Mouse (Mus musculus) layer of hippocampus, adult 9-11 months (tissue): ENCODE data around the gene Nell2.
A peak's percentile ranks its signal among the peaks of the same experiment; 100 is the strongest.
"Not testable (repeated sequence)": the region's sequence is repeated elsewhere in the genome, so short reads cannot be mapped to it uniquely, and the experiment has no call there.

ENCODE experiments used
- DNase-seq: peaks from one replicate; pipeline ENCODE4 v3.0.0; 2022

Nell2 gene

DNA sequence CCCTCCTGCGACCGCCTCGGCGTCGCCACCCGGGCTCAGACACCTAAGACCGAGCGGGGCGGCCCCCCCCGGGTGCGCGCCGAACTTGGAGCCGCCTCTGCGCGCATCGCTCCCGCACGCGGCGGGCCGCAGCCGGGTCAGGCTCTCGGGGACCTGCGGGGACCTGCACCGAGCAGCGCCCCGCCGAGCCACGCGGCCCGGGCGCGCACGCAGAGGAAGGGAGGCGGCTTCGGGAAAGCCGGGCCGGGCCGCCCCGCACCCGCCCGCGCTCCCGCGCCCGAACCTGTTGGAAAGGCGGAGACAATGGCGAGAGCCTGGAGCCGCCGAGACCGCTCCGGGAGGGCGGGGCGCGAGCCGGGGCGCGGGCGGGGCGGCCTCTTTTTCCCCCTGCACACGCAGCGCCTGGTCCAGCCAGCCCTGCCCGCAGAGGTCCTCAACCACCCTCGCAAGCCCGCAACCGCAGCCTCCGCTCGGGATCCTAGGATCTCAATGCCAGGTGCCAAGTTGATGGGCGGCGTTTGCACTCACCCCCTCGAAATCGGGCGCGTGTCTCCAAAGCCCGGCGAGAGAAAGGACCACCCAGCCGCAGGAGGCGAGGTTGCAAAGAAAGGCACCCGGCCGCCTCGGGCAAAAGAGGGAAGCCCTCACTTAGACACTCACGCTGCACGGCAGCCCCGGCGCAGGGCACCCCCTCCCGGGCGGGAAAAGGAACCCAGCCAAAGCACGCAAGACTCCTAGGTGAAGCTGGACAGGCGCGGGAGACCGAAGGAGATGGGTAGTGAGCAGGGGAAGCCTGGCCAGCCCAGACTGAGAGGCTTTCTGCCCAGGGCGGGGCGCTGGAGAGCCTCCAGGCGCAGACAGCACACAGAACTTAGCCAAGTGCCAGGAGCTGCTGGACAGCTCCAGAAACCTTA lies at the start of gene Nell2:
Gene Nell2, minus strand, starts transcription at position 612 of the 914 bp plus-strand sequence.
- DNase-seq, result peak; percentile 60

- DNase-seq, result peak; percentile 37
These were observed 46.3 kb upstream of the Nell2 start for GRCm38 (mm10) chr15:95574661-95575060.

DNA sequence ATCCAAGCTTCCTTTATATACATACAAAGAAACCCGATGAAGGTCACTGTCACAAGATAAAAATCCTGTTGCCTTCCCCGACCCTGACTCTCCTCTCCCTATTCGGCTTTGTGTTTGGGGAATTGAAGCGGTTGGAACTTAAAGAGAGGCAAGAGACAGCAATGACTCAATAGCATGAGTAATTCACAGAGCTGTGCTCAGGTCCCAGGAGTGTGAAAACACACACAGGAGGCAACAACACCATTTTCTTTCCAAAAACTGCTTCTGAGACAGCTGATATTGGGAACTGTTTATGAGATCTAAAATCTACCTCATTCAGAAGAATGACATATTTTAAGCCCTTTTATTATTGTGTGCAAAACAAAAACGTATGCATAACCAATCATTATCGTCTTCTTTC lies 41.2 kb upstream of the Nell2 start:
- DNase-seq, result no peak

- no peak for DNase-seq
These were observed 36.8 kb upstream of the Nell2 start for GRCm38 (mm10) chr15:95565160-95565559.

GRCm38 (mm10) chr15:95561303-95561702 lies 32.9 kb upstream of the Nell2 start:
- no peak for DNase-seq

DNA sequence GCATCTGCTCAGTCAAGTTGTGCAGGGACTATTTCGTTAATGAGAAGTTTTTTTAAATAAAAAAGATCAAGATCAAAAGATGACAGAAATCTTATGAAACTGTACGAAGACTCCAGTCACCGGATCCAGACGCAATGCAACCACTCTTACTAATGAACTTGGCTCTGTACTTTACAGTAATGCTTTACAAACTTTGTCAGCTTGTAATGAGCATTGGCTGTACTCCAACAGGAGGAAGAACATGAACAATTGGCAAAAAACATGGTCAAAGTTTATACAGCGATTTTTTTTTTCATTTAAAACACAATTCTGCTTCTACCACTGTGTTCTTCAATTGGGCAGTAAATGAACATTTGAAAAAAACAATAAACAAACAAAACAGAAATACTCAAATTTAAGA lies 21.7 kb upstream of the Nell2 start:
- DNase-seq, result no peak

DNA sequence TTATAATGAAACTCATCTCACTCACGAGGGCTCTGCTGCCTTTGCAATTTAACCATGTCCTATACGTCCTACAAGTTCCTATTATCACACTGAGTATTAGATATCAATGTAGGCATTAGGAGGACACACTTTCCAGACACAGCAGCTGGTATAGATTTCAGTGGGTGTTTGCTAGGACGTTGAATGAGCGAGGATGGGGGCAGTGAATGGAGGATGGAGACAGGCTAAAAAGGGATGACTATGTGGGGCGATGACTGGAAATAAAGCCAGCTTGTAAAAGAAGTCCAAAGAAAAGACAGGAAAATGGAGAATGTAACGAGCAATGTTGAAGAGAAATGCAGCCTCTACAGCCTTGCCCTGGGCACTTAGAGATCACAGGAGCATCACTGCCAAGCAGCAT lies 14.3 kb upstream of the Nell2 start:
- no peak for DNase-seq

GRCm38 (mm10) chr15:95536724-95537123 lies 8.4 kb upstream of the Nell2 start:
- peak; percentile 52 for DNase-seq

GRCm38 (mm10) chr15:95536230-95536629 lies 7.9 kb upstream of the Nell2 start:
- peak; percentile 91 for DNase-seq

DNA sequence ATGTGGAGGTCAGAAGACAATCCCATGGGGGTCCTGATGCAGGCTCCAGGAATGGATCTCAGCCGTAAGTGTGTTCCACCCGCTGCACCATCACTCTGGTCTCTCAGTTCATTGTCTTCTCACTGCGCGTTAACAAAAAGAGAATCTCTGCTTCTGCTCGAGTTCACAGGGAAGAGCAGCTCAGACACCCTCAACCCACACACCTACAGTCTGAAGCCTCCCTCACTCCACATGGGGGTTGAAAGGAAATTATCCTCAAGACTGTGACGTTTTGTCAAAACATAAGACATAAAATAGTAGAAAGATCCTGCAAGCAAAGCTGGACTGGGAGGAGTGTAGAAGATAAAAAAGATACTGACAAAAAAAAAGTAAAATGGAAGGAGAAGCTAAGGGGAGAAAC lies 6.3 kb upstream of the Nell2 start:
- no peak for DNase-seq

- DNase-seq, result no peak
These were observed 855 bp downstream of the Nell2 start for GRCm38 (mm10) chr15:95527461-95527947.

DNA sequence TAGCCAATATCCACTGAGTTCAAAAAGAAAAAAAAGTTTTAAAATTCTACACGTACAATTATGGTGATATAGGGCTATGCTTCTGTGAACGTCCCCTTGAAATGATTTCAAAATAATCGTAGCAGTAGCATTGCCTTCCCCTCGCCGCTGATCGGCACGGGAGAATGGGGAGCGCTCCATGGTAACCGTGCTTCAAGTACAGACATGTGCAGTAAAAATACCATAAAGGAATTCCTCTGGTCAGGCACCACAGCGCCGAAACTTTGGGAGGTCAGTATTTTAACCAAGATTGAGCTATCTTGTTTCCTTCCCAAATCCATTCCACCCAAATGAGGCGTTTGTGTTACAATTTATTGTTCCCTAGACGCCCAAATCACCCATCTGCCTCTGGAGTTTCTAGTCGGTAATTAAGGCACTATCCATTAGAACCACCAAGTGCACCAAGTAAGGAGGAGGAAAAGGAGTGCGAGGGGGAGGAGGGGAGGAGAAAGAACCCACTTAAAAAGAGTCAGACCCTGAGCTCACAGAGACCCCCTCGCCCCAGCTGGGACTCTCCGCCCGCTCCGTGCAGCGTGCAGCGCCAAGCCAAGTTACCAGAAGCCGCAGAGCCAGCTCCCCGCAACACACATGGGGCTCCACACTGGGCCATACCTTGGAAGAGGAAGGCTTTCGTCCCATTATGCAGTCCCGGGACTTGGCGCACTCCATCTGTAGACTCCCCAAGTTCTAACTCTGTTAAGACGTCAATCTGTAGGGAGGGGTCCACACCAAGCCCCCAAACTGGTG lies 1.5 kb downstream of the Nell2 start:
- DNase-seq, result no peak

GRCm38 (mm10) chr15:95525997-95526396 lies 2.4 kb downstream of the Nell2 start:
- peak; percentile 74 for DNase-seq

GRCm38 (mm10) chr15:95518204-95518603 lies 10.2 kb downstream of the Nell2 start:
- no peak for DNase-seq

- DNase-seq, result not testable (repeated sequence)
These were observed 15.1 kb downstream of the Nell2 start for GRCm38 (mm10) chr15:95513306-95513705.

- no peak for DNase-seq
These were observed 32.7 kb downstream of the Nell2 start for GRCm38 (mm10) chr15:95495666-95496065.

GRCm38 (mm10) chr15:95495193-95495592 lies 33.2 kb downstream of the Nell2 start:
- DNase-seq, result peak; percentile 55

- peak; percentile 87 for DNase-seq
These were observed 36.2 kb downstream of the Nell2 start for GRCm38 (mm10) chr15:95492201-95492600.

DNA sequence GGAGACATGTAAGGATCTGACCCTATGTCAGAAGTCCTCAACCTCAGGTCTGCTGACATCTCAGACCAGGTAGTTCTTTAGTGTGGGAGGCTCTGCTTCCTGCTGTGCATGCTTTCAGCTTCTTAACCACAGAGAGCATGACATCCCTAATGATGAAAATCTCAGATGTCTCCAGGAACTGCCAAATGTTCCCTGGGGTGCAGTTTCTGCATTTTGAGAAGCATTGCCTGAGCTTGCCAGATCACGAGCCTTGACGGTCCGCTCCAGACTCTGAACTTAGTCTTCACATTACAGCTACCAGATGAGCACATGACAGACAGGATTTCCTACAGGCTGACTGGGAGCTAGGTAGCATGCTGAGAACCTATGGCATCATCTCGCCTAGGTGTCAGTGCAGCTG lies 39.2 kb downstream of the Nell2 start:
- no peak for DNase-seq

- DNase-seq, result peak; percentile 89
These were observed 40.4 kb downstream of the Nell2 start for GRCm38 (mm10) chr15:95487961-95488360.

DNA sequence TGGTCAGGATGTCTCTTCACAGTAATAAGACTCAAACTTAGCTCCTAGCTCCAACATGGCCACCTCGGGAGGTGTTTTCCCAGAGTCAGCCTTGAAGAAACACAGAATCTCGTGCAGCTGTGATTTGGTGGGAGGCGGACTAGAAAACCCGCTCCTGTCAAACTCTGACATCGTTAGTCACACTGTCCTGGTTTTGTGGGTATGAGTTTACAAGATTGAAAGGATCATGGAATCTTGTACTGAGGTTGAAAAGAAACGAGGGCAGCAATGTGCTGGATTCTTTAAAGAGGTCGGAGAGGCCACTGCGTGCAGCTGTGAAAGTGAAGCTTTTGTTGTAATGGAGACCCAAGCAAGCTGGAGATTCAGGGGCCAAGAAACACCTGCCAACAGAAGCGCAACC lies 46.4 kb downstream of the Nell2 start:
- DNase-seq, result no peak

GRCm38 (mm10) chr15:95481585-95481984 lies 46.8 kb downstream of the Nell2 start:
- DNase-seq, result no peak

DNA sequence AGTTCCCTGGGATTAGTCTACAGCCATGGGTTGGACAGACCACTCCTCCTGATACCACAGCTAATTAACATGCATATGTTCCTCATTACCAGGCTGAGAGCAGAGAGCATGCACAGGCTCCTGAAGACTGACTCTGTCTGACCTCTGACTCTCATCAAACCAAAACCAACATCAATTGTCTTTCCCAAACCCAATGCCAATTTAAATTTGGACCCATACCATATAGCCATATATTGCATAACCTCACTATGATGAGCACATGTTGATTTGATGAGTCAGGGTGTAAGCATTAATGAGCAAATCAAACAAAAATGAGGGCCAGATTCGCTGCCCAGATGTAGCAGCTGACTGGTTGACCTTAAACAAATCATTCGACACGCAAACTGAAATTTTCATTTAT lies 51.9 kb downstream of the Nell2 start:
- no peak for DNase-seq

DNA sequence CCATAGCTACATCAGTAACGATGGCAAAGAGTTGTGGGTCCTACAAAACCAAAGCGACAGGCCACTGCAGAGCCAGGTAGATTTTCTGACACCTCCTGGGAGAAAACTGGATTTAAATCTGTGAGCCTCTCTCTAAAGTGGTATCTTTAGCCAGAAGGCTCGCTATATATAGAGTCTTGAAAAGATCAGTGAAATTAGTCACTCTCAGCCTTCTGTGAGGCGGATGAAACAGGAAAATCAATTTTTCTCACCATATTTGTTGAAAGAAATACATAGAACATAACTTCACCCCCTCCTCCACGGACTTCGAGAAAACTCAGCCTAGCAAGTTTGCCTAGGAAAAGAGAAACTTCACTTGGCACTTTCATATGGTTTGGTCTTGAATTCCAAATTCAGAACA lies 54.4 kb downstream of the Nell2 start:
- DNase-seq, result peak; percentile 51
